Mouse (Mus musculus): ENCODE measurements at regions not wholly inside any gene's neighbourhood (a gene's known extent, or its start where the extent isn't known, plus 50 kb on each side); places are given as distances from the start of the nearest gene placed in this dataset.

DNA sequence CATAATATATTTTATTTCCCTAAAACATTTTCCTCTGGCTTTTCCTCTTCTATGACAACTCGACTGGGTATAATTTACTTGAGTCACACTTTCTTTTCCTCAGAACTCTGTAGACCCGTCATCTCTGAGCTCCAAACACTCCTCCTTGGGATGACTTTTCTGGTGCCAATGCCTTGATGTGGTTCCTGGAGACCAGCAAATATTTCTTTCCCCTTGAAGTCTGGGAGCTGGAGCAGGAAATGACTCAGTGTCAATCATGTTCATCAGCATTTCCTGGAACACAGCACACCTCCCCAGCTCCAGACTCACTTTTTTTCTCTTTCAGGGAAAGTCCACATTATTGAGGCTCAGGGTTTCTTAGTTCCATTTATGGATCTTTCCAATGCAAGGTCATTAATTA, 197.3 kb upstream of the Irx3 start:
- TF ChIP-seq CTCF (conservative IDR thresholded peaks at IDR 0.05; ENCODE audit: insufficient read depth, insufficient read length, low read depth, low read length): no peak
- no peak for TF ChIP-seq POLR2A (IDR thresholded peaks at IDR 0.05; ENCODE audit: low read depth, low read length)

All from kidney, adult 2 months (tissue).